16 mouse cellular contexts compared by ENCODE assay signal in the genomic region with DNA sequence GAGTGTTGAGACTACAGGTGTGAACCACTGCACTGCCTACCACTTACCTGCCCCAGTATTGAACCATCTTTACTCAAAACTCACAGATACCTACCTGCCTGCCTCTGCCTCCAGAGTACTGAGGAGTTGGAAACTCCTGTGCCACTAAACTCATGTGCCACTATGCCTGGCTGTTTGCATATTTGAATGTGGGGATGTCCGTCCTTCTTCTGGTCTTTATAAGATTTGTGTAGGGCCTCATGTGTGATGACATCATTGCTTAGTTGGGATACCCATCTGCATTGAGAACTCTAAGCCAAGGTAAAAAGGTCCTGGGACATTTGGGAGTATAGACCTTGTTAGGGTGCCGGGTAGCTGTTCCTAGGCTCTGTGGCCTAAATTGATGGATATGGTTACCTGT. TPM values are rescaled to one million over a fixed set of nuclear protein-coding genes. Genes with fewer than 3 reads are reported as not detected.
DNase-seq lines count a peak whose midpoint lies in the region; ATAC-seq and TF ChIP-seq lines count a peak whose summit lies in the region.
"Had no signal": no experiment of that assay in that cellular context is flagged by ENCODE, and none has a peak within 500 bp of the region (broad histone marks: within the 10 kb centered on the region; RNA-seq: fewer than 3 reads in every experiment).

No protein-coding gene starts in this region.

- H3K27me3 ChIP-seq in cerebellum, adult 2 months (ENCODE audit: control insufficient read depth, insufficient read depth, low read length) = no peaks in the 10 kb centered on the region
- no peaks in the 10 kb centered on the region for H3K27me3 ChIP-seq in limb, embryonic 12.5 days
- no peaks in the 10 kb centered on the region for H3K27me3 ChIP-seq in limb, embryonic 10.5 days (ENCODE audit: low read depth, poor library complexity, severe bottlenecking)
- no peaks in the 10 kb centered on the region for H3K27me3 ChIP-seq in forebrain, embryonic 16.5 days (replicated peaks; ENCODE audit: control insufficient read depth, insufficient read depth, low read length)
- no peaks in the 10 kb centered on the region for H3K27me3 ChIP-seq in midbrain, embryonic 16.5 days (ENCODE audit: control insufficient read depth, insufficient read depth, low read depth, low read length)
- H3K27me3 ChIP-seq: limb, embryonic 15.5 days had no signal

- peaks cover 23% of the 10 kb centered on the region for H3K4me1 ChIP-seq in cerebellum, adult 2 months (ENCODE audit: control insufficient read depth, insufficient read depth, low read length)
- peaks cover 66% of the 10 kb centered on the region for H3K4me1 ChIP-seq in limb, embryonic 12.5 days (replicated peaks)
- peaks cover 43% of the 10 kb centered on the region for H3K4me1 ChIP-seq in limb, embryonic 10.5 days
- H3K4me1 ChIP-seq in forebrain, embryonic 16.5 days (replicated peaks; ENCODE audit: control insufficient read depth, insufficient read depth, low read length) = peaks cover 67% of the 10 kb centered on the region
- peaks cover 72% of the 10 kb centered on the region for H3K4me1 ChIP-seq in midbrain, embryonic 16.5 days (ENCODE audit: control insufficient read depth, insufficient read depth, low read length)

- 0 out of 2 replicates have a peak overlapping the region, but pooled peaks have one; percentile 14 for H3K27ac ChIP-seq in cerebellum, adult 2 months (ENCODE audit: insufficient read depth, low read length)
- H3K27ac ChIP-seq in limb, embryonic 12.5 days = no peak overlapping the region
- H3K27ac ChIP-seq in limb, embryonic 10.5 days = no peak overlapping the region
- no peak overlapping the region for H3K27ac ChIP-seq in forebrain, embryonic 16.5 days (ENCODE audit: low read length)
- no peak overlapping the region for H3K27ac ChIP-seq in midbrain, embryonic 16.5 days (ENCODE audit: low read length)
- H3K27ac ChIP-seq: heart, embryonic 10.5 days; left cerebral cortex, adult 2 months; limb, embryonic 15.5 days had no signal

- no peak for ATAC-seq in limb, embryonic 12.5 days (ENCODE audit: insufficient number of reproducible peaks, insufficient read depth, low FRiP score, low TSS enrichment, low read depth)
- no peak for ATAC-seq in forebrain, embryonic 16.5 days
- no peak for ATAC-seq in midbrain, embryonic 16.5 days

- TF ChIP-seq POLR2A in cerebellum, adult 2 months (IDR thresholded peaks at IDR 0.05; ENCODE audit: borderline replicate concordance, insufficient read depth, low read length) = no peak

- H3K9me3 ChIP-seq in limb, embryonic 12.5 days = no peaks in the 10 kb centered on the region
- no peaks in the 10 kb centered on the region for H3K9me3 ChIP-seq in limb, embryonic 10.5 days (replicated peaks)
- no peaks in the 10 kb centered on the region for H3K9me3 ChIP-seq in forebrain, embryonic 16.5 days (ENCODE audit: control insufficient read depth, low read length)
- H3K9me3 ChIP-seq in midbrain, embryonic 16.5 days (replicated peaks; ENCODE audit: control insufficient read depth, low read length, poor library complexity, severe bottlenecking) = no peaks in the 10 kb centered on the region
- H3K9me3 ChIP-seq: heart, embryonic 10.5 days; limb, embryonic 15.5 days had no signal

- 67% methylated on average over 2 of the region's 2 CpGs for WGBS in cerebellum, adult 2 months
- 94% methylated on average over 2 of the region's 2 CpGs for WGBS in limb, embryonic 12.5 days
- 91% methylated on average over 2 of the region's 2 CpGs for WGBS in limb, embryonic 10.5 days
- 78% methylated on average over 2 of the region's 2 CpGs for WGBS in forebrain, embryonic 16.5 days
- WGBS in midbrain, embryonic 16.5 days = 92% methylated on average over 2 of the region's 2 CpGs

- no peak overlapping the region for H3K9ac ChIP-seq in limb, embryonic 12.5 days (replicated peaks)
- no peak overlapping the region for H3K9ac ChIP-seq in forebrain, embryonic 16.5 days (replicated peaks; ENCODE audit: low read depth, low read length)
- no peak overlapping the region for H3K9ac ChIP-seq in midbrain, embryonic 16.5 days (ENCODE audit: low read depth, low read length)
- H3K9ac ChIP-seq: limb, embryonic 15.5 days had no signal

- TF ChIP-seq CTCF in cerebellum, adult 2 months (IDR thresholded peaks at IDR 0.05; ENCODE audit: borderline replicate concordance, insufficient read depth, low read depth, low read length) = no peak

- peak overlapping the region; percentile 16 for H3K4me2 ChIP-seq in limb, embryonic 12.5 days
- peak overlapping the region; percentile 25 for H3K4me2 ChIP-seq in forebrain, embryonic 16.5 days (ENCODE audit: low read length)
- peak overlapping the region; percentile 94 for H3K4me2 ChIP-seq in midbrain, embryonic 16.5 days (ENCODE audit: low read length)
- H3K4me2 ChIP-seq: limb, embryonic 15.5 days had no signal

- no peak overlapping the region for H3K4me3 ChIP-seq in cerebellum, adult 2 months (replicated peaks; ENCODE audit: insufficient read depth, low read depth, low read length)
- H3K4me3 ChIP-seq in limb, embryonic 12.5 days (replicated peaks) = no peak overlapping the region
- no peak overlapping the region for H3K4me3 ChIP-seq in limb, embryonic 10.5 days
- no peak overlapping the region for H3K4me3 ChIP-seq in forebrain, embryonic 16.5 days (replicated peaks; ENCODE audit: low read length)
- peak overlapping the region; percentile 6; the same call in 1 of the 2 replicates for H3K4me3 ChIP-seq in midbrain, embryonic 16.5 days (ENCODE audit: low read depth, low read length)
- H3K4me3 ChIP-seq: heart, embryonic 10.5 days; limb, embryonic 15.5 days had no signal

- no peak for DNase-seq in cerebellum, adult 2 months
- no peak for DNase-seq in cerebellum, postnatal 10 days
- no peak for DNase-seq in limb, embryonic 10.5 days (ENCODE audit: low spot score)
- DNase-seq in frontal cortex, postnatal 36 days (ENCODE audit: low spot score in 2 of 2) = no peak
- DNase-seq in frontal cortex, postnatal 14 days (ENCODE audit: low spot score in 2 of 2) = no peak
- DNase-seq: cerebellum, adult 18-20 months; heart, postnatal 4 days; kidney, adult 2 months; lung, postnatal 14 days; thymus, postnatal 25 days had no signal

- H3K36me3 ChIP-seq in limb, embryonic 12.5 days = peaks cover 20% of the 10 kb centered on the region
- peaks cover 46% of the 10 kb centered on the region for H3K36me3 ChIP-seq in limb, embryonic 10.5 days
- H3K36me3 ChIP-seq in forebrain, embryonic 16.5 days (ENCODE audit: control insufficient read depth, insufficient read depth) = no peaks in the 10 kb centered on the region
- no peaks in the 10 kb centered on the region for H3K36me3 ChIP-seq in midbrain, embryonic 16.5 days (ENCODE audit: control insufficient read depth, insufficient read depth, low read length)

RNA-seq across cellular contexts. Expression of a gene that starts 3.5 kb away (rescaled TPM):
- polyA plus RNA-seq in cerebellum, adult 2 months (2012; rRNA removed) = 162 and 168 TPM in 2 replicates
- 144 and 146 TPM in 2 replicates for polyA plus RNA-seq in limb, embryonic 12.5 days (2016; fragmentation: Nextera tagmentation; extraction: Ambion mirVana)
- 93.9 and 121 TPM in 2 replicates for polyA plus RNA-seq in limb, embryonic 10.5 days (2016; fragmentation: Nextera tagmentation; extraction: Ambion mirVana)
- 183 and 224 TPM in 2 replicates for polyA plus RNA-seq in forebrain, embryonic 16.5 days (2015; fragmentation: Nextera tagmentation; extraction: Ambion mirVana)
- polyA plus RNA-seq in midbrain, embryonic 16.5 days (2015; fragmentation: Nextera tagmentation; extraction: Ambion mirVana) = 199 and 222 TPM in 2 replicates

RNA-seq across cellular contexts. Expression of a gene that starts 21.1 kb away (rescaled TPM):
- polyA plus RNA-seq in cerebellum, adult 2 months (2012; rRNA removed) = 73.9 and 76.9 TPM in 2 replicates
- 19.3 and 21.6 TPM in 2 replicates for polyA plus RNA-seq in limb, embryonic 12.5 days (2016; fragmentation: Nextera tagmentation; extraction: Ambion mirVana)
- polyA plus RNA-seq in limb, embryonic 10.5 days (2016; fragmentation: Nextera tagmentation; extraction: Ambion mirVana) = 13.0 and 21.0 TPM in 2 replicates
- polyA plus RNA-seq in forebrain, embryonic 16.5 days (2015; fragmentation: Nextera tagmentation; extraction: Ambion mirVana) = 20.5 and 35.1 TPM in 2 replicates
- polyA plus RNA-seq in midbrain, embryonic 16.5 days (2015; fragmentation: Nextera tagmentation; extraction: Ambion mirVana) = 33.2 and 51.7 TPM in 2 replicates

RNA-seq across cellular contexts. Expression of a gene that starts 39.0 kb away (rescaled TPM):
- 77.1 and 88.3 TPM in 2 replicates for polyA plus RNA-seq in cerebellum, adult 2 months (2012; rRNA removed)
- 0.14 and 0.30 TPM in 2 replicates for polyA plus RNA-seq in limb, embryonic 12.5 days (2016; fragmentation: Nextera tagmentation; extraction: Ambion mirVana)
- 0.06 and 0.14 TPM in 2 replicates for polyA plus RNA-seq in limb, embryonic 10.5 days (2016; fragmentation: Nextera tagmentation; extraction: Ambion mirVana)
- 18.9 and 22.3 TPM in 2 replicates for polyA plus RNA-seq in forebrain, embryonic 16.5 days (2015; fragmentation: Nextera tagmentation; extraction: Ambion mirVana)
- polyA plus RNA-seq in midbrain, embryonic 16.5 days (2015; fragmentation: Nextera tagmentation; extraction: Ambion mirVana) = 12.7 and 16.4 TPM in 2 replicates

Comparison
In these comparisons a context has a peak if more than half of its experiments do, and no peak if none do; other contexts are left out.
1. H3K4me2 ChIP-seq: peak in every context shown above with its lines; median percentile 94 in midbrain, embryonic 16.5 days; 25 in forebrain, embryonic 16.5 days; 16 in limb, embryonic 12.5 days.
2. RNA of a gene that starts 39.0 kb away (polyA plus RNA-seq): 77.1 to 88.3 TPM in cerebellum, adult 2 months, 18.9 to 22.3 TPM in forebrain, embryonic 16.5 days and 12.7 to 16.4 TPM in midbrain, embryonic 16.5 days; 0.14 to 0.30 TPM in limb, embryonic 12.5 days and 0.06 to 0.14 TPM in limb, embryonic 10.5 days; every median in the first group is over 10 times any median in the second.